Mouse (Mus musculus) ES-CJ7 (cell line): ENCODE results near the gene Il11ra1.
A peak's percentile ranks its signal among the peaks of the same experiment; 100 is the strongest.

ENCODE experiments used
- DNase-seq: peaks from one replicate; pipeline ENCODE4 v3.0.0; 2011; ENCODE audit warnings: low read depth, low spot score

The Il11ra1 gene

DNA sequence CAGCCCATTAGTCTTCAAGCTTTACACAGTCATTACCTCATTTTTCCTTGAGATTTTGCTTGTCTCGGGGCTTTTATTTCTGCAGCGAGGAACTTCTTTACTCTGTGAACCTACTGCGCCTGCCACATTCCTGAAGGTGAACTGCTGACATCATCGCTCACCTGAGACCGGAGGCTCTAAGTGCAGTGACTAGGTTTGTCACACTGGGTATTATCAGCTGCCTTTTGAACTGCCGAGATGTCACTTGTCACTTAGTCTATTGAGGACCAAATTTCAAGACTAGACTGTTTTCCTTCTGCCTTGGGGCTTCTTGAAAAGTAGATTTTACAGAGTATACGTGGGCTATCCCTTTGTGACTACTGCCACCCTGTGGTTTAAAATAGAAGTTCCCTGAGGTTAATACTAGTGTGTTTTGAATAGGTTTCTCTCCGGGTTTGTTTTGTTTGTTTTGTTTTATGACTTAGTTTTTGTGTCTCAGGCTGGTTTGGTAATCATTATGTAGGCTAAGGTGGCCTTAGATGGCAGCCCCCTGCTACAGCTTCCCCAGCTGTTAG is 8.5 kb downstream of the Il11ra1 start:
- peak; percentile 59 for DNase-seq

DNA sequence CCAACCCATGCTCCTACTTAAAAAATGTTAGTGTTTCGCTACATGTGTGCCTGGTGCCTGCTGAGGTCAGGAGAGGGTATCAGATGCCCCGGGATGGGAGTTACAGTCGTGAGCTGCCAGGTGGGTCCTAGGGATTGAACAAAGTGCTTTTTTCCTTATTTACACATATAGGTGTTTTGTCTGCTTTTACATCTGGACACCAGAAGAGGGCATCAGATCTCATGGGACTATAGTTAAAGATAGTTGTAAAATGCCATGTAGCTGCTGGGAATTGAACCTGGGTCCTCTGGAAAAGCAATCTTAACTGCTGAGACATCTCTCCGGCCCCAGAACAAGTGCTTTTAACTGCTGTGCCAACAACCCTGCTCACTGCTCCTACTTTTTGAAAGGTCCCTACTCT is 10.4 kb downstream of the Il11ra1 start:
- peak; percentile 44 for DNase-seq

DNA sequence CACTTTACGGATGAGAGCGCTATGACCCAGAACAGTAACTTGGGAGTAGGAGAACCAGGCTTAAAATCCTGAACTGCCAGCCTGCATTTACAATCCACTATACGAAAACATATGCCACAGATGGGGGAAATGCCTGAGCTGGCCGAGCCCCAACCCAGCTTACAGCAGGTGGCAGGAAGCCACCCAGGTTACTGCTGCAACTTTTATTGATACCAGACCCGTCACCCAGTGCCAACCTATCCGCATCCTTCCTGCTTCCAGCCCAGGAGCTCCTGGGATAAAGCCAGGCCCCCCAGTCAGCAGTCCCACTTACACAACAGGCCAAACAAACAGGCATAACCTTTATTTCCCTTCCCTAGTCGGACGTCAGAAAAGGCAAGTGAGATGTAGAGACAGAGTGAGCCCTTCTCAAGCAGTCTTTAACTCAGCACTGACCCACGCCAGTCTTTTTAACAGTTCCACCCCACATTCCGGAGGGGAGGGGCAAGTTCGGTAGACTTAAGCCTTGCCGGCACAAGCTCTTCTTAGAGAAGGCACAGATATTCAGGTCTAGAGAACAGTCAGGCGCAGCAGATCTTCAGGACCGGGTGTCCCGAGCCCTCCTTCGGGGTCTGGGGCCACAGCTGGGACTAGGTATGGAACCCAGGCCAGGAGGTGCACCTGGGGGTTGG is 12.1 kb downstream of the Il11ra1 start:
- peak; percentile 64 for DNase-seq

DNA sequence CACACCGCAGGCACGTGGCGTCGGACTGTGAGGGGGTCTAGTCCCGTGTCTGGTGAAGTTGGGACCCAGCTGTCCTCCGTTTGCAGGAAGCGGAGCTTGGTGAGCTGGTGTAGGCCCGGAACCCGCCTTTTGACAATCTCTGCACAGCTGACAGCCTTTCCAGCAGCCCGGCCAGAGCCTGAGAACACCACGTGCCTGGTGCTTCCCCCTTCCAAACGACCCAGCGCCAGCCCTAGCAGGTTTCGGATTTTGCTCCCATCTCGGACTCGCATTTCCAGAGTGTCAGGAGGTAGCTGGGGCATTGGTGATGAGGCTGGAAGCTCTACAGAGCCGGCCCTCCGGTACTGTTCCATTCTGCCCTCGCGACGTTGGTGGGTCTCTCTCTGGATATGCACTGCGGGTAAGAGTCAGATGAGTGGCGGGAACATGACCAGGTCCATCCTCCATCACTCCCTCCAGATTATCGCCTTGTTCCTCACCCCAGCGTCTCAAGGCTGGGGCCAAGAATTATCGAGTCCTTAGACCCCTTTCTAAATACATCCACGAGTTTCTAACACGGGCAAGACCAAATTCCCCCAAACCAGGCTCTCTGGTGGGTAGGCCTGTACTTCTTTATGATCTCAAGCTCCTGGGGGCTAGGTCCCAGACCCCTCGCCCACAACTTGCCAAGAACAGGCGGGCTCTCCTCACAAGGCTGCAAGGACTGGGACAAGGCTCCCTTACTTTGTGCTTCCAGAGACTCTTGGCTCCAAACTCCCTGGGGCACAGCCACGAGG is 12.8 kb downstream of the Il11ra1 start:
- no peak for DNase-seq

DNA sequence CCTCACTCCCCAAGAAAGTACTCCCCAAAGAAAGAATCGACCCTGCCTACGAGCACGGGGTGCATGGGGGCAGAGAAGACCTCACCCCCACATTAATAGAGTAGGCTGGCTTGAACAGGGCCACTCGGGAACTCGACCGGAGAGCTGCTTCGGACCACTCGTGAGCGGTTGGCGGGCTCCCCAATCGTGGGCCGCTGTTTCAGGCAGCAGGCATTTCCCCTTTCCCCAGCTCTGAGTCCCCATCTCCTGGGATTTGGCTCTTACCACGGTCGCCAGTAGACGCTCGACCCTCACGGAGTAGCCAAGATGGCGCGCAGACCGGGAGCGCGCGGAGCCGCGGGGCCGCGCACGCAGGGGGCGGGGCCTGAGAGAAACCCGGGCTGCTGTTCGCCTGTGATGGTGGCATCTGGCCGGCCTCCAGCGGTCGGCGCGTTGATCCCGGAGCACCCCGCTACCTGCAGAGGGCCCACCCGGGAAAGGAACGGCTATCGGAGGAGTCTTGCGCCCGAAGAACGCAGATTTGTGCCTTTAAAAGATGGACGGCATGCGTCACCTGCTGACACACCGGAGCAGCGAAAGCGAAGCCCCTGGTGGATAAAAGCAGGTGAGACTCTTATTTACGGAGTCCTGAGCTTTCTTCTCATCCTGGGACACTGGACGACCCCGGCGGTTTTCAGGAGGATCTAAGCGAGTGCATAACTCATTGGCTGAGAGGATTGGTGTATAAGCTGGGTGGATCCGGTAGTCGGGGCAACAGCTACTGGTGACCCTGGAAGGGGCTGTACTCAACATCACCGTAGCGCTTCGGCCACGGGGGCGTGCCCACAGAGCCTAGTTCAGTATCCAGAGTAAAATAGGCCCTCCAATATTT is 13.6 kb downstream of the Il11ra1 start, which contains the start of gene Rpp25l:
TSS of gene Rpp25l (minus strand) at position 338 of the 871 bp plus-strand sequence.
- DNase-seq = peak; percentile 76

DNA sequence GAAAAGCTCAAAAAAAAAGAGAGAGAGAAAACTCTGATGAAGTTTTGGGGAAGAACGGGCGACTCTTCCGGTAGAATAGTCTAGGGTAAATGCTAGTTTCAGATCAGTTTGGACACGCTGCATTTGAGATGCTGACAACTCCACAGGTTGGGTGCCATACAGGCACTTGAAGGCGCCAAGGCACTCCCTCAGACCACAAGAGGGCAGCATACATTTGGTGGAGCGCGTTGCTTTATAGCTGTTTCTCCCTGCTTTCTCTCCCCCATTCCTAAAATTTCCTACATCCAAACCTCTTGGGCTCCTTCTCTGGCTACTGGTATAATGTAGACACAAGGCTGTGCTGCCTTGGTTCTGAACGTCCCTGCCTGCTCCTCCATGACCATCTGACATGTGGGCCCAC is 14.5 kb downstream of the Il11ra1 start:
- DNase-seq = peak; percentile 76

DNA sequence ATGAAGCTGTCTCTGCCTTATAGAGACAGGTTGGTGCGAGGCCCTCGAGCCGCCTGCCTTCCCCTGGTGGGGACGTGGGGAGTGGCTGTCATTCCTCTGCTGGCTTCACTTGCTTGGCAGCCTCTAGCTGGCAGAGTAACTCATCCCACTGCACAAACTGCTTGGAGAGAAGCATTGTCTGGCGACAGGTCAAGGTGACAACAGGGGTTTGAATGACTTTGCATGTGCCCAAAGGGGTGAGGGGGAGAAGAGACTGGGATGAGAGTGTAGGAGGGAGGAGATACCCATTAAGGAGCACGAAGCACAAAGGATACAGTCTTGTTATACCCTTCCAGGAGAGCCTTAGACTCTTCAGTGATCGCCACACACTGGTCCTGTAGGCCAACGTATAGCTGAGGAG is 15.3 kb downstream of the Il11ra1 start:
- DNase-seq = no peak

DNA sequence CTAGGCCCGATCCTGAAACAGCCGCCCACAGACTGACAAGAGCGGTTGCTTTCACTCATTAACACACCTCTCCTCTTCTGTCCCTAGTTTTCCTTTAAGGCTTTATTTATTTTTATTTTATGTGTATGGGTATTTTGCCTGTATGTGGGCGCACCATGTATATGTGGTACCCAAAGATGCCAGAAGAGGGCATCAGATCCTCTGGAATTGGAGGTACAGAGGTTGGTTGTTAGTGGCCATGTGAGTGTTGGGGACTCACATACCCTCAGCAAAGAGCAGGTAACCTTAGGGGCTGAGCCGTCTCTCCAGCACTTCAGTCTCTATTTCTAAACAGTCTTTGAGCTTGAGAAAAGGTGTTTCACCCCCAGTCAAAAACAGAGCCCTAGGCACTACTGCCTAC is 15.8 kb downstream of the Il11ra1 start:
- DNase-seq = peak; percentile 56

DNA sequence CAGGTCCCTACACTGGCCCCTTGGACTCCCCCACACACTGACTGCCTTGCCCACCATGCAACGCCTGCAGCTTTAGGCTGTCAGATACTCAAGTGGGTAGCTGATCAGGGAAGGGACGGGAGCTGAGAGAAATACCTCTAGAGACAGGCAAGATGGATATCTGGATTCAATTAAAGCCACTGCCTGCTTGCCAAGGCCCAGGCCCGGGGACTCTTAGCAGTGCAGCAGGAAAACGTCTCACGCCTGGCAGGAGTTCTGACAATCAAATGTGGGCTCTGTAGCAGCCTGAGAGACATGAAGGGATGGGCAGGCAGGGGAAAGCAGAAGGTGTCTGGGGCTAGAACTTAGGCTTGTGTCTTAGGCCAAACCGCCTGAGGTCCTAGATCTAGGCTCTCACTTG is 17.0 kb downstream of the Il11ra1 start:
- no peak for DNase-seq

DNA sequence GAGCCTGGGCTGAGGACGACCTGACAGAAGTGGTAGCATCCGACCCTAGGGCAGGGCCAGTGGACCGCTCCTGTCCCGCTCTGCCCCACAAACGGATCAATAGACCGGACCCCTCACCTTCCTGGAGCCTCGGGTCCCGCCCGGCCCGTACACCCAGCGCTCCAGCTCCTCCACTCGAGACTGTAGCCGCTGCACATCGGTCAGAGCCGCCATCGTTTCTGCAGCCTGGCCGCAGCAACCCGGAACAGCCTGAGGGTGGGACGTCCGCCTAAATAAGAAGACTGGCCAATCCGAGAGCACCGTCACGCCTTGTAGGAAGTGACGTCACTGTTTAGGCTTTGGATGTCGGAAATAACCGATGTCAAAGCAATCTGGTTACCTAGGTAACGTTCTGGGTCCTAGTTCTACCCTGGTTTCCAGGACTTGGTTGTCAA is 23.1 kb downstream of the Il11ra1 start, which contains the start of gene Dctn3:
TSS of gene Dctn3 (minus strand) at position 253 of the 434 bp plus-strand sequence.
- peak; percentile 98 for DNase-seq

DNA sequence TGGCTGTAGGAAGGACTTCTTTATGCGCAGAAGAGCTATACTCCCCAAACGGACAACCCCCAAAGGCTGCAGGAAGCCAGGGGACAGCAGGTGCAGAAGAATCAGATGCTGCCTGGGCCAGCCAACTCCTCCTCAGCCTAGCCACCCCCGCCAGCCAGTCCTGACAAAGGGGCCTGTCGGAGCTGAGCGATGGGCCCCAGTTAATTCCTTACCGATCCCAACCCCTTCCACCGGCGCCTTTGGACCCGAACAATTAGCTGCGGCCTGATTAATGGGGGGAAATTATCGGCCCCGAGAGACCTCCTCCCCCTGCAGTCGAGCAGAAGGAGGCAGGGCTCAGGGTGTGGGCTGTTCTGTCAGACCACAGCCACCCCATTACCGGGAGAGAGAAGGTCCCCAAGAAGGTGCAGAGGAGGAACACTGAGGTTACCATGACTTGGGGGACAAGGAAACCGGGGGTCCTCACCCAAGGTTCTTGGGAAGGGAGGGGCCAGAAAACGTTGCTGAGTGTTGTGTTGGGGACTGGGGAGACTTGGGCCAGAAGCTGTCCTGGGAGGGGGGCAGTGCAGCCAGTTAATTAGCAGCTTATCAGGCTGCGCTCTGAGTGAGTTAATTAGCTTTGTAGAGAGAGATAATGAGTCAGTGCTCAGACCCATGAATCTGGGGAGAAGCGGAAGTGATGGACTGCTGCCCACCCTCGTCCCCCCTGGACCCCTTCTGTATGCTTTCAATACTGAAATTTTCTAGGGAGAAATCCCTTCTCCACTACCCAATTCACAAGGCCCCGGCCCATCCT is 27.2 kb downstream of the Il11ra1 start:
- no peak for DNase-seq

DNA sequence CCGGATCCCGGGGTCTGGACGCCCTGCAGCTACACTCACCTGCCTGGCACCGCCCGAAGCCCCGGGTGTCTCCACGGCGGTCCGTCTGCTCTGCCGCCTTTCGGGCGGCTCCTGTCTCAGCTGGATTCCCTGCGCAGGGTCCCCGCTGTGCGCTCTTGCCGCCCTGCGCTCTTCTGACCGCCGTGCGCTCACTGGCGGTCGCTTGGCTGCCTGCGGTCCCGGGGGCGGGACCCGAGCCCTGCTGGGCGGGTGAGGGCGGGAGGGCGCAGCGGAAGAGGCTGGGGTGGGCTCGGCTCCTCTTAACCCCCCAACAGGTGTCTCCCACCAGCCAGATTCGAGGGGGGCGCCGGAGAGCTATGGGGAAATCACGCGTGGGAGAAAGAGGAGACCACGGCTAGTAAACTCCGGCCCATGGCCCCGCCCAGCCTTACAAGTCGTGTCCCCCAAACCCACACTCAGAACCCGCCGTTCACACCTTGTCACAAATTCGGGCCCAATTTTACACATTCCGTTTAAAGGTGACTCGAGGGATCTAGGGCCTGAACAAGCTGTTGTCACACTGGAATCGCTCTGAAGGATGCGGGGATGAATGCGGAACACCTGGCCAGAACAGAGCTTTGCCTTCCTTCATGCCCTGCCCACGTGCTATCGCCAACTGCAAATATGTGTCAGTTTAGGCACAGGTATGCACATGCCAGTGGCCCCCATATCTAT is 31.4 kb downstream of the Il11ra1 start, which contains the start of gene Arid3c:
TSS of gene Arid3c (minus strand) at position 91 of the 714 bp plus-strand sequence.
- DNase-seq = peak; percentile 46

DNA sequence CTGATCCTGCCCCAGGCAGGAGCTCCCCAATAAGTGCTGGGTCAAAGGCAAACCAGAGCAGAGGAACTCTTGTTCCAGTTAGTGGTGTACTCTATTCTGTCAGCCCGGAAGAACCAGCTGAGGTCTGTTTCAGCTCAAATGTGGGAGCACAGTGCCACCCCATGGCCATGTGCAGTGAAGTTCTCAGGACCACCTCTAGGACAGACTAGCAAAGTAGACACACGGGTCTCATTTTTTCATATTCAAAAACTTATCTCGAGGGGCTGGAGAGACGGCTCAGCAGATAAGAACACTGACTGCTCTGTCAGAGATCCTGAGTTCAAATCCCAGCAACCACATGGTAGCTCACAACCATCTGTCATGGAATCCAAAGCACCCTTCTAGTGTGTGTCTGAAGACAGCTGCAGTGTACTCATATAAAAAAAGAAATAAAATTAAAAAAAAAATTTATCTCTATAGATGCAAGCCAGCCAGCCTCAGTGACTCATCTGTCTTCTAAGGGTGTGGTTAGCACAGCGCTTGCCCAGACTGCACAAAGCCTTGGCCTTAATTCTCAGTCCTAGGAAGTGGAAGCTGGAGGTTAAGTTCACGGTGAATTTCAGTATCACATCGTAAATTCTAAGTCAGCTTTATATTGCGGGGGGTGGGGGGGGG is 37.9 kb downstream of the Il11ra1 start:
- DNase-seq = peak; percentile 71

DNA sequence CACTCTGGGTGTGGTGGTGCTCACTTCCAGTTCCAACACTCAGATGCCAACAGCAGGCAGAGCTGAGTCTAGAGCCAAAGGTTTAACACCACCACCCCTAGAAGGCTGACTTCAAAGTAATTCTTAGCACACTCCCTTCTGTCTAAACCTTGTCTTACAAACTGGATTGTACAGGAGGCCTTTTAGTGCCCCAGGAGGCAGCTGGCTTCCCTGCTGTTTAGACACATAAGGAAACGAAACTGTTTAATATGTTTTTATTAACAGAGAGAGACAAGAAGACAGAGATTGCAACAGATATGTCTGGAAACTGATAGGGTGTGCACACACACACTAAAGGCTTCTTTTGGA is 38.4 kb downstream of the Il11ra1 start:
- no peak for DNase-seq

DNA sequence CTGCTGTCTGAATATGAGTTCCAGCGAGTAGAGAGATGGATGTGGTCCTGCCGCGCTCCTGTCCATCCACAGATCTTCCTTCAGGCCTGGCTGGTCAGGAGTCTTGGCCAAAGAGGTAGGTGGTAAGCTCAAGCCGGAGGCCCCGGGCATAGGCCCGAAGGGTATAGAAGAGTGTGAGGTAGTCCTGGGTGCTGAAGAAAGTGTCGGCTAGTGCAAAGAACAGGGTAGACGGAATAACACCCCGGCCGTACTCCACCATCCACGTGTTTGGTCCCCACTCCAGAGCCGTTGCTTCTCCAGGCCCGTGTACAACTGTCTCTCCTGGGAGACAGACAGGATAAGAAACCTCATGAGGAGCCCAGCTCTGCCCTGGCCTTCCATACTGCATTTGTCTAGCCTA is 39.5 kb downstream of the Il11ra1 start:
- no peak for DNase-seq

DNA sequence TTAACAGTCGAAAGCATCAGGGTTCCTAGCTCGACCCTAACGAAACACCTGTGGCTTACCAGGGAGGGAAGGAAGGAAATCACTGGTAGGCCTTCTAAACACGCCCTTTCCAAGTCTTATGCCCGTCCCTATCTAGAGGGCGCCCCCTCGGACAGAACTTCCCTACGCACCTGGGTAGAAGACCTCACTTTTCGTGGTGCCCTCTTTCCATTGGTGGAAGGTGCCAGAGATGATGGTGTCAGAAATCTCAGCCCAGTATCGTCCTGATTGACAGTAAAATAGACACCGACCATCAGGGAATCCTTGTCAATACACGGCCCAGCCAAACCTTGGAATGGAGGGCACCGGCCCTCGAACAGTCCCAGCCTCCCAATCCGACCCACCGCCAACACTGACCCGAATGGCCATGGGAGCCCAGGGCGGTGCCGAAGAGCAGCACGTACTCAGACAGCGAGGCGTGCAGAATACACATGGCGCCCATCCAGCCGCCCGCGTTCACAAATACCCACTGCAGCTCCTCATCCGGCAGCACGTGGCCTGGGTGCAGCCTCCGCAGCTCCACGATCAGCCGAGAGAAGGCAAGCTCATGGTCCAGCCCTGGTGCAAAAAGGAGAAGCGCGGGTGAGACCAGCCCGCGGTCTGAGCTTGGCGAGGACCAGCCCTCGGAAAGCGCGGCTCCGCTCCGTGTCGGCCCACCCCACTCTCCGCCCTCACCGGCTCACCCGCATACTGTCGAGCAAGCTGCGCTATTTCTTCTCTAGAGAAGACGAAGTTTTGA is 40.8 kb downstream of the Il11ra1 start:
- DNase-seq = peak; percentile 51

DNA sequence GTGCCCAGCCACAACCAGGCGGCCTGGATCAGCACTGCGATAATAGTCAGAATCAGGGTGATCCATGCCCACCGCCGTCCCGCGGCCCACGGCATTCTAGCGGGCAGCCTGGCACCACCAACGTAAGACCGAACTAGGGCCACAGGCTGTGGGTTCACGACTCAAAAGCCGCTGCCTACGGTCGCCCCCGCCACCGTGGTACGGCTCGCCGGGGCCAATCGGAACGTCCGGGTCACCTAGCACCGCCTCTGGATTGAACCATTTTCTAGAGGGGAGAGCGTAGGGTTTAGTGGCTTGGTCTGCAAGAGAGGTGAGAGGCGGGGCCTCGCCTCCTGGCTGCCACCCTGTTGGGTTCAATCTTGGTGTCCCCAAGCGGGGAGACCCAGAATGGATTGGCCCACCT is 41.4 kb downstream of the Il11ra1 start:
- peak; percentile 97 for DNase-seq

DNA sequence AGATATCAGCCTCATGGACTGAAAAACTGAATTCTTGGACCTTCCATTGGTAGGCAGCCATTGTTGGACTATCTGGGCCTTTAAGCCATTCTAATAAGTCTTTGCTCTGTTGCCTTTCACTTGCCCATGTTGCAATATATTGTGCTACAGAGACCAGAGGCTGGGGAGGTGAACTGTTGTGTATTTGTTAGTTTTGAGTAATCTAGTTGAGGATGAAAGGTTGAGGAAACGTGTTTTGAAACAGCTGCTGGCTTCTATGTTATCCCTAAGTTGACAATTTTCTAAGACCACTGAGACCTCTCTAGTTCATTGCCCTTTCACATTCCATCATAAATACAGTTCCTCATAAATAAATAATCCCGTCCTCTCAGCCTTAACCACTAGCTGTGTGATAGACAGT is 44.3 kb downstream of the Il11ra1 start:
- DNase-seq = no peak

DNA sequence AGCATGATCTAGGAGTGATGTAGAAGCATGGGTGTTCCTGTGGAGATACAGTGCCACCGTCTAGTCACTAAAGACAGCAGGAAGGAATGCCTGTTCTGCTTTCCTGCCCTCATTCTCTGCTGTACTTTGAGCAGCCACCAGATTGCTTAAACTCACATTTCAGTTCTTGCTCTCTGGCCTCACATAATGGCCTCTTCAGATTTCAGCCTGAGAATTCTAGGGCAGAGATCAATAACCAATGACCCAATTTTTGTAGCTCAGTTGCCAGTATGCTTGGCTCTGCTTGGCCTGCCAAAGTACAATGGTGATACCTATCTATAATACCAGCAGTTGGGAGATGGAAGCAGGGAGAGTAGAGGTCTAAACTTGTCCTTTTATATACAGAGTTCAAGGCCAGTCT is 45.2 kb downstream of the Il11ra1 start:
- DNase-seq = no peak
